Mouse (Mus musculus) liver, embryonic 14.5 days (tissue): Measurements from ENCODE around the gene Nav2. TPM values are rescaled to one million over a fixed set of nuclear protein-coding genes. Genes with fewer than 3 reads are reported as not detected.

ENCODE experiments used
- ATAC-seq: fragments of 200-750 bp; cut with Nextera tagmentation; 2 replicates; pipeline ENCODE4 v1.8.0; 2017; ENCODE audit warnings: moderate number of reproducible peaks, mild to moderate bottlenecking, moderate library complexity; ENCODE audit not compliant: insufficient read depth
- DNase-seq, 3 experiments: peaks; one replicate each; pipeline ENCODE4 v3.0.0-alpha.2; 2012 to 2013; ENCODE audit warnings: low read depth in 3 of 3, low spot score in 3 of 3
- H3K27ac ChIP-seq: fragments of 300-500 bp; sonication (generic); 2 replicates; pipeline ENCODE4 v1.5.1; 2014; ENCODE audit warnings: moderate library complexity, mild to moderate bottlenecking, control low read depth, inconsistent platforms
- H3K27me3 ChIP-seq: fragments of 300-500 bp; sonication (generic); 2 replicates; pipeline ENCODE4 v1.6.1; 2014; ENCODE audit warnings: mild to moderate bottlenecking, low read length, moderate library complexity; ENCODE audit not compliant: control insufficient read depth, insufficient read depth
- H3K36me3 ChIP-seq: fragments of 300-500 bp; sonication (generic); replicated peaks from 2 replicates; pipeline ENCODE4 v1.6.1; 2014; ENCODE audit warnings: low read depth; ENCODE audit not compliant: control insufficient read depth, insufficient read depth
- H3K4me1 ChIP-seq, 2 experiments: fragments of 200-500 bp in 1 of 2; fragments of 300-500 bp in 1 of 2; sonication (generic) in 1 of 2; replicated peaks; 2 replicates each; pipeline ENCODE4 v1.6.1; 2012 to 2014; ENCODE audit warnings: antibody characterized with exemption in 1 of 2, inconsistent platforms in 1 of 2, low read length in 1 of 2; ENCODE audit not compliant: control insufficient read depth in 2 of 2, insufficient read depth in 2 of 2
- H3K4me2 ChIP-seq: fragments of 300-500 bp; sonication (generic); 2 replicates; pipeline ENCODE4 v1.6.1; 2014; ENCODE audit warnings: low read depth, mild to moderate bottlenecking, control low read depth, moderate library complexity
- H3K4me3 ChIP-seq, 2 experiments: fragments of 200-500 bp in 1 of 2; fragments of 300-500 bp in 1 of 2; sonication (generic) in 1 of 2; 2 replicates each; pipeline ENCODE4 v1.5.1; 2012 to 2014; ENCODE audit warnings: low read depth in 2 of 2, low read length in 2 of 2, mild to moderate bottlenecking in 2 of 2, control low read depth in 1 of 2, inconsistent platforms in 1 of 2, moderate library complexity in 1 of 2; ENCODE audit not compliant: insufficient read depth in 1 of 2
- H3K9ac ChIP-seq: fragments of 300-500 bp; sonication (generic); replicated peaks from 2 replicates; pipeline ENCODE4 v1.6.1; 2014; ENCODE audit warnings: mild to moderate bottlenecking, control low read depth, moderate library complexity
- H3K9me3 ChIP-seq: fragments of 300-500 bp; sonication (generic); 2 replicates; pipeline ENCODE4 v1.6.1; 2016; ENCODE audit warnings: low read length, mixed read lengths; ENCODE audit not compliant: control insufficient read depth
- CTCF ChIP-seq: IDR thresholded peaks from 2 replicates; pipeline ENCODE4 v1.5.1; 2016; ENCODE audit warnings: antibody characterized with exemption, low read depth, control low read depth
- EP300 ChIP-seq: IDR thresholded peaks from 2 replicates; pipeline ENCODE4 v1.6.1; 2016; ENCODE audit warnings: antibody characterized with exemption, low read depth
- WGBS: fragments of 180-500 bp; shearing (Covaris S2); extraction: QIAGEN DNeasy Blood & Tissue Kit; methylation state at CpG from one replicate; pipeline ENCODE4 v1.1.7; 2014; ENCODE audit not compliant: insufficient replicate concordance; 5-methylcytosine and 5-hydroxymethylcytosine counted together
- polyA plus RNA-seq, 2 experiments: library from polyadenylated mRNA; depleted of rRNA in 1 of 2; stranded (reverse) in 1 of 2; unstranded in 1 of 2; fragments of >200 nt; fragmentation: Nextera tagmentation in 1 of 2; extraction: Ambion mirVana in 1 of 2; gene quantifications; 2 replicates each; pipeline versions ENCODE4 v1.2.1 to v1.2.3; 2012 to 2014

The Nav2 gene
- polyA plus RNA-seq, 2 experiments, result 1.5 to 1.6 TPM

DNA sequence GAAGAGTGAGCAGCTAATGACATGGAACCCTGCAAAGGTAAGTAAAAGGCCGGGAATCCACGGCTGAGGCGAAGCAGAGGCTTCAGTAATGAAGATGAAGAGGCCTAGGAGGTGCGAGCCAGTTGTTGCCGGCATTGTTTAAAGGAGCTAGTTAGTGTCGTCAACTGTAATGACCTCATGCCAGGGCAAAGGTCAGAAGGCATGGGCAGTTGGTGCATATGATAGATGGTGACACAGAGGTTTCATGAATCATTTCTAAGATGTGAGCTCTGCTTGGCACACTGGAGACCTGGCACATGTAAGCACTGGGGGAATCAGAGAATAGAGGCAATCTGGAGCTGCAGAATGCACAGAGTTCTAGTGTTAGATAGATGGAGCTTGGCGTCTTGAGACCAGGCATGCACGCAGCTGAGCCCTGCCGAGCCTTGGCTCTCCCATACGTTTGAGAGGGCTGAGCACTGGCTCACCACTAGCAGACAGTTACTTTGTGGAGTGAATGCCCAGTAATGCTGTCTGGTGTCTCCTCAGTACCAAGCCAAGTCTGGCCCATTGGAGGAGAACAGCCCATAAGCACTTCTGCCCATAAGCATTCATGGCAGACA lies 166.9 kb downstream of the Nav2 start:
- DNase-seq (no peak), ATAC-seq (no peak)
- TF ChIP-seq EP300 (no peak), CTCF (no peak)
- Histone ChIP-seq H3K9ac (no peak overlapping the region), H3K27ac (no peak overlapping the region), H3K4me3 (no peak overlapping the region), H3K36me3 (no peaks in the 10 kb centered on the region), H3K9me3 (no peaks in the 10 kb centered on the region), H3K27me3 (no peaks in the 10 kb centered on the region), H3K4me2 (no peak overlapping the region), H3K4me1 (no peaks in the 10 kb centered on the region)
- 48% methylated on average over 10 of the region's 10 CpGs for WGBS

DNA sequence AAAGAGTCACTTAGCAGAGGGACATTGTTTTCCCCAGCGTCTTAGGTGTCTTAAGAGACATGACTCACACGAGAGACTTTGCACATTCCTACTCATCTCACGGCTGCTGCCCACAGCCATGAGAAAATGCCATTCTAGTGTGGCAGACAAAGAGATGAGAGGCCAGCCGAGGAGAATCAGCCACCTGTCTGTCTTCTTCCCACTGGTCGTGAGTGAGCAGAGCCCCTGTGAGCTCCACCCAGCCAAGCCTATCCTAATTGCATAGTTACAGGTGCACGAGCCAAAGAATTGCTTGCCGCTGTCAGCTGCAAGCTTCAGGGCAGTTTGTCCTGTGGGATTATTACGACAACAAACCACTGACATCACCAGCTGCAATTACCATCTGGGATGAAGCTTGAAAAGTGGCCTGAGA lies 167.8 kb downstream of the Nav2 start:
- no peaks in the 10 kb centered on the region for H3K36me3 ChIP-seq
- TF ChIP-seq CTCF, result no peak
- no peak for TF ChIP-seq EP300
- H3K27me3 ChIP-seq, result no peaks in the 10 kb centered on the region
- H3K9ac ChIP-seq, result no peak overlapping the region
- no peaks in the 10 kb centered on the region for H3K9me3 ChIP-seq
- ATAC-seq, result no peak
- H3K4me1 ChIP-seq, result no peaks in the 10 kb centered on the region
- H3K4me3 ChIP-seq, result no peak overlapping the region
- H3K4me2 ChIP-seq, result no peak overlapping the region
- 56% methylated on average over 8 of the region's 8 CpGs for WGBS
- no peak for DNase-seq
- H3K27ac ChIP-seq, result no peak overlapping the region

DNA sequence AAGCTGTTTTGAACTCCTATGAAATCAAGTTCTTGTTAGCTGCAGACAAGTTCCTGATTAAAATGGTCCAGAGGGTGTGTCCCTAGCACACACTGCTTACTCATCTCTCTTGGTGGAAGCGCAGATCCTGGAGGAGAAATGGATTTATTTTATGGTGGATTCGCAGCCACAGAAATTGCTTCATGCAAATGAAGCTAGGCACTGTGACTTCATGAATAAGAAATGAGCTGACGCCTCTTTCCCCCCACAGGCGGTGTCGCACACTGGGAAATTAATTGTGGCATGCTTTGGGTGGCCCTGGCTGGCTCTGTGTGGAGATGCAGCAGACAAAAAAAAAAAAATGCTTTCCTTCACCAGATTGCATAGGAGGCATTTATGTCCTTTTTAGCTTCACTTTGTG lies 170.4 kb downstream of the Nav2 start:
- Histone ChIP-seq H3K4me2 (no peak overlapping the region), H3K4me1 (no peaks in the 10 kb centered on the region), H3K4me3 (no peak overlapping the region), H3K27me3 (no peaks in the 10 kb centered on the region), H3K9ac (no peak overlapping the region), H3K27ac (no peak overlapping the region), H3K9me3 (no peaks in the 10 kb centered on the region), H3K36me3 (no peaks in the 10 kb centered on the region)
- DNase-seq (no peak), ATAC-seq (no peak)
- 70% methylated on average over 5 of the region's 5 CpGs for WGBS
- TF ChIP-seq EP300, result no peak
- TF ChIP-seq CTCF, result no peak

DNA sequence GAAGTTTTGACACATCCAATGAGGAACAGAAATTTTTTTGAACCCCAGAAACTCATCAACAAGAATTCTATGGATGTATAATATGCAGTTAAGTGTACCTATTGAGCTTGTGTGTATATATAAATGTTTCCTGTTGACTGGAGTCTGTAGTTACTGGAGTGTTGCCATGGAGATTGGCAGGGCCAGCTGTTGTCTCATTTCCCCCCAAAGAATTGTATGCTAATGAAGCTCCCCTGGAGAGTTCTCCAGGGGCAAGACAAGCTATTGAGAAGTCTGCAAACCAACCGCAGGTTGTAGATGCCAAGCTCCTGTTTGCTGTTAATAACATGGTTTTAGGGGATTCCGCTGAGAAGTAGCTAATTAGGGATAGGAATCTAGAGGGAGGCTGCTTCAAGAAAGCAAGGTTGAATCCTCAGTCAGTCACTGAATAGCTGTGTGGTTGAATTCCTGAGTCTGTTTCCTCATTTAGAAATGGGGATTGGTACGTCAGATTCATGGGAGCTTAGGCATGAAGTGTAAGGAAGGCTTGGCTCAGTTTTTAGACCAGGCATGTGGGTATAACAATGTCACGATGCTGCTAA lies 174.2 kb downstream of the Nav2 start:
- ATAC-seq (no peak), DNase-seq (no peak)
- TF ChIP-seq CTCF (no peak), EP300 (no peak)
- Histone ChIP-seq H3K4me1 (no peaks in the 10 kb centered on the region), H3K9me3 (no peaks in the 10 kb centered on the region), H3K4me2 (no peak overlapping the region), H3K27me3 (no peaks in the 10 kb centered on the region), H3K9ac (no peak overlapping the region), H3K4me3 (no peak overlapping the region), H3K27ac (no peak overlapping the region), H3K36me3 (no peaks in the 10 kb centered on the region)
- WGBS, result 41% methylated on average over 4 of the region's 4 CpGs

DNA sequence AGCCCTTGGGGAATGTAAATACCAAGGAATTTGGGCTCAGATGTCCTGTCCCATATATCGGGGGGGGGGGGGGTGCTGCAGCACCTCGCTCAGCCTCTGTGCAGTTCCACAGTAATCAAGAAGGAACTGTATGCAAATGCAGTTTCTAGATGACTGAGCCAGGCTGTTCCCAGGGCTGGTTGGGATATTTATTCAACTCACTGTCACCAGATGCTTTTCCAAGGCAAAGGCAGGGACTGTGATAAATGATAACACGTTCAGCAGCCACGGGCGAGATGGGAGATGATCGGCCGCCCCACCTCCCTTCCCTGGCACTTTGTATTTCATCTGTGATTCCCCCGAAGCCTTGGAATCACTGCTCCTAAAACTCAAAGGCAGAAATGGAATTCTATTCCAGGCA lies 176.3 kb downstream of the Nav2 start:
- Histone ChIP-seq H3K4me3 (no peak overlapping the region), H3K9me3 (no peaks in the 10 kb centered on the region), H3K4me1 (no peaks in the 10 kb centered on the region), H3K27me3 (no peaks in the 10 kb centered on the region; the same call in 1 of the 2 replicates), H3K36me3 (no peaks in the 10 kb centered on the region), H3K9ac (no peak overlapping the region), H3K27ac (no peak overlapping the region), H3K4me2 (no peak overlapping the region)
- DNase-seq, result no peak
- TF ChIP-seq CTCF (no peak), EP300 (no peak)
- WGBS, result 55% methylated on average over 8 of the region's 8 CpGs
- ATAC-seq, result no peak
